Mouse (Mus musculus): ENCODE measurements around the gene Dhx16.

Dhx16 gene

DNA sequence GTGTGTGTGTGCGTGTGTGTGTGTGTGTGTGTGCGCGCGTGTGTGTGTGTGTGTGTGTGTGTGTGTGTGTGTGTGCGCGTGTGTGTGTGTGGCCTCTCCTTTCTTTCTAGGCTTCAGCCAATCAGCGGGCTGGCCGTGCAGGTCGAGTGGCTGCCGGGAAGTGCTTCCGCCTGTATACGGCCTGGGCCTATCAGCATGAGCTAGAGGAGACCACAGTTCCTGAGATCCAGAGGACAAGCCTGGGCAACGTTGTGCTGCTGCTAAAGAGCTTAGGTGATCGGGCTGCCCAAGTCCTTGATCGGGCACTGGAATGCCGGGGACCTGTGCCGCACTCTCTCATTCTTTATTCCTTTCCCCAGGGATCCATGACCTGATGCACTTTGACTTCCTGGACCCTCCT lies 8.1 kb downstream of the Dhx16 start:
- in situ Hi-C loops (cut with MboI) = no loop called here

DNA sequence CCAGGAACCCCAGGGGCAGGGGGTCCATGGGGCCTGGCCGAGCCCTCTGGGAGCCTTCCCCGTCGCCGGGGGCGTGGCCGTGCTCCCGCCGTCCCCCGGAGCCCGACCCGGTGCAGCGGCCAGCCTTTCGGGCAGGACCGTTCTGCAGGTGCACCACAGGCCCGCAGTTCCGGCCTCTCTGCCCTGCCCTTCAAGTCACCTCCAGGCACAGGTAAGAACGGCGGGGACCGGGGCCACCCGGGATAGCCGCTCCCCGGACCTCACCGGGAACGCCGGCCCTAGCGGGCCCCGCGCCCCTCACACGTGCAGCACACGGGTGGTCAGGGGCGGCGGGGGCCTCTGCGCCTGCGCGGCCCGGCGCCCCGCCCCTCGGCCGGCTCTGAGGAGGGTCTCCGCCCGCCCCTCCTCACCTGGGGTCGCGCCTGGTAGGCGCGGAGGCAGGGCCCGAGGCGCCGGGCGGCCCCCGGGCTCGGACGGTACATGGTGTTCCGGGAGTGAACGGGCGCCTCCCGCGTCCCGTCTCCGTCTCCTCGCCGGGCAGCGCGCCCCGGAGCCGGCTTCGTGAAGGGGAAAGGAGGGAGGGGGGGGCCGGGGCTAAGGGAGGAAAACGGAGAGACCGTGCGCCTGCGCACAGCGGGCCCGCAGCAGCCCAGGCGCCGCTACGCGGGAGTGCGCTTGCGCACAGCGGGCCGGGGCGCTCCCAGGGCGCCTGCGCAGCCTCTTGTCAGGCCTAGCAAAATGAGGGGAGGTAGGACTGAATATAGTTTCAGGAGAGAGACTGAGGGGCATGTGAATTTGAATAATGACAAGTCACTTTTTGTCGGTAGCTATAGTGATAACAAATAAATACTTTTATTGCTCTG lies 17.4 kb downstream of the Dhx16 start, which contains the start of gene 2310061I04Rik:
Gene 2310061I04Rik (minus strand): TSS at position 651 of the 863 bp plus-strand sequence.
- in situ Hi-C loops (cut with MboI) = no loop called here

DNA sequence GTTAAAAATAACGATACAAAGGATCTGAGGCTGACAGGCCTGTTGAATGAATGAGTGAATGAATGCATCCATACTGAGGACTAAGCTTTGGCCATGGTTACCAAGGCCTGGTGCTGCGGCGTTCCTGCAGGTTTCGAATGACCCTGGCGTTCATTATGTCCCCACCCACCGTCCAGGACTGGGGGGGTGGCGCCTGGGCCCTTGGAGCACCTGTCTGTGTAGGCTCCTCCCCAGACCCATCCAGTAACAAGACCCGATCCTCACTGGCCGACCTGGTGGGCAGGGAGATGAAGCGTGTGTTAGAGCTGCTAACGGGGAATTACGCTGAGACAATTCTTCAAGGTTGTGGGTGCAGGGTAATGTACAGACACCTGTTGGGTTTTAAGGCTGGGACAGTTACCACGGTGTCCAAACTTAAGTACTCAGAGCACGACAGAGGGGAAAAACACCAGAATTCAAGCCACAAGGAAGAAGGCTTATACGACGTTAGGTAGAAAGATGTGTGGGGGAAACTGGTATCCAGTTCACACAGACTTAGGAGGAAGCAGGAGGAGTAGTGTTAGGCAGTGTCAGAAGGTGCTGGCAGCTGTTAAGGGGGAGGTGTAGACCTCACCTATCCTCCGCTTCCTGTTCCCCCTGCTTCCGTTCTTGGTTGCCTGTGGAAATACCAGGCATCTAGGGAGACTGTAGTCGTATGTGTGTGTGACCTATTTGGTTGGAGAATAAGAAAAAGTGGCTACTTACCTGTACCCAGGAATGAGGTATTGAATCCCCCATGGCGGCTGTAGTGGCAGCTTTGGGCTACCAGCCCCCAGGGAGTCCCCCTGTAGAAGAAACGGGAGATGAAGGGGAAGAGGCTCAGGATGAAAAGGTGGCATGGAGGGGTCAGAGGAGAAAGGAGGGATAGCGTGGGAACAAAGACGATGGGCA lies 18.3 kb downstream of the Dhx16 start:
- in situ Hi-C loops (cut with MboI) = no loop called here

DNA sequence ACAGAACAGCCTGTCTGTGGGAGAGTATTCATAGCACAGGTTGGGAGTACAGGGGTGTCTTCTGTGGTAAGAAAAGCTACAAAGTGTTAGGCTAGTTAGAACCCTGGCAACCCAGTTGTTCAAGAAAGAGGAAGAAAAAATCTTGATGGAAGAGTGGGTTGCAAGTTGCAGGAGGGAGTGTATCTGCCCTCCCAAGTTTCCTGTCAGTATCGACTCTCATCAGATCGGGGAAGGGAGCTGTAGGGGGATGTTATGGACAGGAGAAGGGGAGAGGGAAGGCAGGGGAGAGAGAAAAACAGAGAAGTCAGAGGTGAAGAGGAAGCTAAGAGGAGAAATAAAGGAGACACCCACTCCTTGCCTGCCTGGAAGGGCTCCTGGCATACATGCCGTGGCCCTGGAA lies 21.0 kb downstream of the Dhx16 start:
- in situ Hi-C loops (cut with MboI) = no loop called here

DNA sequence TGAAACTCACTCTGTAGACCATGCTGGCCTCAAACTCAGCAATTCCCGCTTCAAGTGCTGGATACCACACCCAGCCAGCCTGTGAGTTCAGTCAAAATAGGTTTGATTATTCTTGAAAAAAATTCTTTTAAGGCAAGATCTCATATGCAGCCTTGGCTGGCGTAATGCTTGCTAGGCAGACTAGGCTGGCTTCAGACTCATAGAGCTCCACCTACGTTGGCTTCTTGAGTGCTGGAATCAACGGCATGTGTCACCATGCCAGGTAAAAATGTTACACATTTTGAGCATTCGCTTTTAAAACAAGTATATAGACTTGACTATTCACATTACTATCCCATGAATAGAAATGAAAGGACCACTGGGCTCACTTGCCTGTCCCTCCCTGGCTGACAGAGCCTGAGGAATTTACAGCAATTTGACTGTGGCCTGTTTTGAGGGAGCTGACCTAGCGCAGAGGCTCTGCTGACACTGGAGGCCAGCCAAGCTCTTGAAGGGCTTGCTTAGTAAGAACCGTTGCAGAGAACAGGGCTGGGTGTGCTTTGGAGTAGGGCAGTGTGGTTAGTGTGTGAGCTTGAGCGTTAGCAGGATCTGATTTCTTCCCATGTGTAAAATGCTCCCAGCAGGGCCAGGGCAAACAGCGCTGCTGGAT lies 23.8 kb downstream of the Dhx16 start:
- in situ Hi-C loops (cut with MboI) = no loop called here

DNA sequence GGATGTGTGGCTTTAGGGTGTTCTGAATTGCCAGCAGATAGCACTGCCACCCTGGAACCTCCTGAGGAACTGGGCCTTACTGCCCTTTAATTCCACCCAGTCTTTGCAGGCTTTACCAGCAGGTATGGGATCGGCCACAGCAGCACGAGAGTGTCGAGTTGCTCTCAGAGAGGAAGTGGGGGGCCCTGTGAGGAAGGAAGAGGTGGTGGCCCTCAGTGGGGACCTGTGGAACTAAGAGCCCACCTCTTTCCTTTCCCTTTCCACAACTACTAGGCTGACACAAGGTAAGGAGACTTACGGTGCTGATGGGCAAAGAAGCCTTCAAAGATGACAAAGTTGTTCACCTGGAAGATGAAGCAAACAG lies 24.4 kb downstream of the Dhx16 start:
- in situ Hi-C loops (cut with MboI) = no loop called here

DNA sequence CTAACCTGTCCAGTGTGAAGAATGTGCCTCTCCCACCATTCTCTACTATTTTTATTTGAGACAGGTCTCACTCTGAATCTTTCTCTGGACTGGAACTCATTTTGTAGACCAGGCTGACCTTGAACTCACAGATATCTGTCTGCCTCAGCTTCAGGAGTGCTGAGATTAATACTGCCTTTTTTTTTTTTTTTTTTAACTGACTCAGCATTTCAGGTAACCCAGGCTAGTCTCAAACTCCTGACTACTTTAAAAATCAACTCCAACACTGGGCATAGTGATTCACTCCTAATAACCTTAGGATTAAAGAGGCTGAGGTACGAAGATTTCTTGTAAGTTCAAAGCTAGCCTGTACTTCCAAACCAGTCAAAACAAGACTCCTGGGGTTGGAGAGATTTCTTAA lies 26.0 kb downstream of the Dhx16 start:
- in situ Hi-C loops (cut with MboI) = no loop called here

DNA sequence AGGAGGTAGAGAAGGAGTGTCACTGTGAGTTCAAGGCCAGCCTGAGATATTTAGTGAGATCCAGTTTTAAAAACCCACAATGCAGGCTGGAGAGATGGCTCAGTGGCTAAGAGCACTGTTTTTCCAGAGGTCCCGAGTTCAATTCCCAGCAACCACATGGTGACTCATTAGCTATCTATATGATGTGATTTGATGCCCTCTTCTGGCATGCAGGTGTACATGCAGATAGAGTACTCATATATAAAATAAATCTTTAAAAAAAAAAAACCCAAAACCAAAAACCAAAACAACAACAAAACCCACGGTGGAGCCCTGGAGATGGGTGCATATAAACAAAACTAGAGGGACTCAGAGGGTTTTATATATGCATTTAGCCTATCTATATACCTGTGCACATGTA lies 28.0 kb downstream of the Dhx16 start:
- in situ Hi-C loops (cut with MboI) = no loop called here

DNA sequence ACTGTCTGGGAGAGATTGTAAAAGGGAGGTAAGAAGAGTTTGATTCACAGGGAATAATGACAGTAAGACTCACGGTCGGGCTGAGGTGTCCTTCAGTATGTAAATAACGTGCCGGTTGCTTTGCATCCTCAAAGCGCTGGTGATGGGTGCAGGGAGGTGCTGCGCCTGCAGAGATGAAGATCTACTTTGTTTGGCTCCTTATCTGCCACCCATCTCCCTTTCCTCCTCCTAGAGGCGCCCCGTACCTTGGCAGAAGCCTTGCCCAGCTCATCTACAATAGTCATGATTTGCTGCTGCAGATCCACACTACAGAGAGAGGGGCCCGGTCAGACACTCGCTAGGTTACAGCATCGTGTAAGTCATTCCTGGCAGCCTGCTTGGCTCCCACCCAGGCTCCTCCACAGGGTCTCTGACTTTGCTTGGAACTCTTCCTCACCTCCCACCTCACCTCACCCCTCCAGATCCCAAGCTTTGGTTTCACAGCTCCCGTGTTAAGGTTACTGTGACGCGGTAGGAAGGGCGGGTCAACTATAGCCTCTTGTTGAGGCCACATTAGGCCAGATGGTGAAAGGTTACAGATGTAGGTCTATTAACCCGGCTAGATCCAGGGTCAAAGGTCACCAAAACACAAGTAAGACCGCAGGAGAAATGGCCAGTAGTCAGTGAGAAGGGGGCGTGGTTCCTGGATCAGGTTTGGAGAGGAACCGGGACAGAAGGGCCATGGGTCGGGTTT lies 29.7 kb downstream of the Dhx16 start:
- in situ Hi-C loops (cut with MboI) = no loop called here

DNA sequence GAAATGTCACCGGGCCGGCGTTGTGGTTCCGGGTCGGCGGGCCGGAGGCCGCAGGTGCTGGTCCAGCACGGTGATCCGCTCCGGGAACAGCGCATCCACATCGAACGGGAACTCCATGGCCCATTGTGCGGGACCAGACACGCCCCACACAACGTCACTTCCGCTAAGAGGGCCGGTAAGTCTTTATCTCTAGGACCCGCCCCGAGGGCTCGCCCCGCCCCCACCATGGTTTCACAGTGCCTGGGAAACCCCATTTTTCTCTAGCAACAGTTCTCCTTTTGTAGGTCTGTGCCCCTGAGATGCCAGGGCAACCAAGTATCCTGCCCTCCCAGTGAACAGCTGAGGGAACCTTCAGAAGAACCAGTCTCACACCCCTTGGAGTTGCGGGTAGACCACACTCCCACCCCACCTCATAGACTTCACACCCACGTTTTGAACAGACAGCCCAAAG lies 30.3 kb downstream of the Dhx16 start, which contains the start of gene Atat1:
Gene Atat1 (minus strand): TSS at position 157 of the 451 bp plus-strand sequence.
- in situ Hi-C loops (cut with MboI) = no loop called here

DNA sequence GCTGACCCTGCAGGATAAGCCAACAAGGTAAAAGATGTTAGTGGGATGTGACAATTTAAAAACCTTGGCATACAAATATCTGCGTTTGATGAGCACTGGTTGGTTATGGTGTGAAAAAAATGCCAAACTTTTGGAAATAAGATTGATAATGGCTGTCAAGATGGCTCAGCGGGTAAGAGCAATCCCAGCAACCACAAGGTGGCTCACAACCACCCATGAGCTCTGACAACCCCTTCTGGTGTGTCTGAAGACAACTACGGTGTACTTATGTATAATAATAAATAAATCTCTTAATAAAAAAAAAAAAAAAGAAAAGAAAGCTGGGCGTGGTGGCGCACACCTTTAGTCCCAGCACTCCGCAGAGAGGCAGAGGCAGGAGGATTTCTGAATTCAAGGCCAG lies 35.4 kb downstream of the Dhx16 start:
- in situ Hi-C loops (cut with MboI) = loop anchor here (5.0 kb wide), 1 partner anchor 78 kb away; the partner anchor contains the start of gene Tubb5

DNA sequence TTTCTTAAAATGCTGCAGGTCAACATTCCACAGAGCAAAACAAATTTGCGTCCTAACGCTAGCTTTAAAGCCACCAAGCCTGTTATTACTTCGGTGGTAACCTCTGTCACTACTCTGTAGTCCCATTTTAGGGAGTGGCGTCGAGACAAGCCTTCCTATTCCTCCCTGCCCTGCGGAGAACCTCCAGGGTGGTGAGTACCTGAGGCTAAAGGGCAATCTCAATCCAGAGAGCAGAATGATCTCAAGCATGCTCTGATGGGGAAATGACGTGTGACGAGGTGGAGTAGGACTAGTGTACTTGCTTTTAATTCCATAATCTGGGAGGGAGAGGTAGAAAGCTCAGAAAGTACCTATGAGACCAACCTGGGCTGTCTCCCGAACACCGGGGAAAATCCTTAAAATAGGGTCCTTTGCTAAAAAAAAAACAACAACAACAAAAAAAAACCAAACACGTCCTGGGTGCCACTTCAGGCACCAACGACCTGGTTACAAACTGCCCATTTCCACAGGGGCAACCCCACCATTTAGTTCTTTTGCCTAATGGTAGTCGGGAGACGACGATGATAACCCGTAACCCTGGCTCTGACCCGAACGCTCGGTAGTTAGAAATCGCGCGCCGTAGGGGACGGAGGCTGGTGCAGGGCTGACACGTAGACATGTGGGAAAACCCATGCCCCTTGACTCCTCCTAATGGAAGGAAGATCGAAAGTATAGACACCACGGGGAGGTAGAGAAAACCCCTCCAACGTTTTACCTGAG lies 36.1 kb downstream of the Dhx16 start:
- in situ Hi-C loops (cut with MboI) = loop anchor here (5.0 kb wide), 1 partner anchor 78 kb away; the partner anchor contains the start of gene Tubb5

DNA sequence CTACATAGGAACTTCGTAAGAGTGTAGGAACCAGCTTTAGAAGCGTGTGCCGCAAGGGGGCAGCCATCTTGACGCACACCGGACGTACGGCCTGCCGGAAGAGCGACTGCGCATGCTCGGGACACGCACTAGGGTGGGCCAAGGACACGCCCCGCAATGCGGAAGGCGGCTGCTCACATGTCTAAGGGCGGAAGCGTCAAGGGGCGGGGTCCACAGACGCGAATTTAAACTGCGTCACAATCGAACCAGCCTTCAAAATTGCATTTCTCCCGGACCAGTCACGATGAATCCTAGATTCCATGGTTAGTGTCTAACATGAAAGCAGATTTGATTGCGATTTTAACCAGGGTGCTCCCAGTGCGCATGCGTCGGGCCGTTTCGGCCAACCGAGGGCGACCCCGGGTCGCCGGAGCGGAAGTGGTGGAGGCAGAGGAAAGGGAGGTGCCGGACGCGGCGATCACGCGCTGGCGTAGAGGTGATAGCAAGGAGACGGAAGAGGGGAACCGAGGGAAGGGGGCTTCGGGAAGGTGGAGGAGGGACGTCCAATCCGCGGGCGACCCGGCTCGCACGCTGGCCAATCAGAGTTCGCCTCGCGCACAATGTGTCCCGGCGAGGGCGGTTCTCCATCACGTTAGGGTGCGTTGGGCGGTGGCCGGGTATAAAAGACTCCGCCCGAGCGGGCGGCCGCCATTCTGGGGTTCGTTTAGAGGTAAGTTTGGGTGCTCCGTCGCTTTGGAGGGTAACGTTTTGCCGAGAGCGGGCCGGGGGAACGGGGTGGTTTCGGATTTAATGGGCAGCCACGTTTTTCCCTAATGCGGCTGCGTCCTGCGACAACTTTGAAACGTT lies 36.9 kb downstream of the Dhx16 start, which contains the start of the genes Mrps18b and Ppp1r10:
Gene Mrps18b (minus strand): TSS at position 93 of the 846 bp plus-strand sequence.
Gene Ppp1r10 (plus strand): TSS at position 138 of the 846 bp plus-strand sequence.
- in situ Hi-C loops (cut with MboI) = loop anchor here (5.0 kb wide), 1 partner anchor 79 kb away; the partner anchor contains the start of gene Tubb5

DNA sequence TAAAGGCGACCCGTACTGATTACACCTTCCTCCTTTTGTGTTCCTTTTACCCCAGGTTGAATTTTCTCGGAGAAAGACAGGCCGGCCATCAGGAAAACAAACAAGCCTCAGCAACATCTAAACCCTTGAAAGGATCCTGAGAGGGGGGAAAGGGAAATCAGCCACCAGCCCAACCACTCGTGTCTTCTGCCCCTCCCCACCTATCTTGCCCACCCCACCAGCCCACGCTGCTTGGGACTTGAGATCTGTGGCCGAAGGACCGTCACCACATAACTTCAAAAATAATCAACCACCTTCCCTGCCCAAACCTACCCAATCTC lies 37.5 kb downstream of the Dhx16 start:
- in situ Hi-C loops (cut with MboI) = loop anchor here (5.0 kb wide), 1 partner anchor 80 kb away; the partner anchor contains the start of gene Tubb5

DNA sequence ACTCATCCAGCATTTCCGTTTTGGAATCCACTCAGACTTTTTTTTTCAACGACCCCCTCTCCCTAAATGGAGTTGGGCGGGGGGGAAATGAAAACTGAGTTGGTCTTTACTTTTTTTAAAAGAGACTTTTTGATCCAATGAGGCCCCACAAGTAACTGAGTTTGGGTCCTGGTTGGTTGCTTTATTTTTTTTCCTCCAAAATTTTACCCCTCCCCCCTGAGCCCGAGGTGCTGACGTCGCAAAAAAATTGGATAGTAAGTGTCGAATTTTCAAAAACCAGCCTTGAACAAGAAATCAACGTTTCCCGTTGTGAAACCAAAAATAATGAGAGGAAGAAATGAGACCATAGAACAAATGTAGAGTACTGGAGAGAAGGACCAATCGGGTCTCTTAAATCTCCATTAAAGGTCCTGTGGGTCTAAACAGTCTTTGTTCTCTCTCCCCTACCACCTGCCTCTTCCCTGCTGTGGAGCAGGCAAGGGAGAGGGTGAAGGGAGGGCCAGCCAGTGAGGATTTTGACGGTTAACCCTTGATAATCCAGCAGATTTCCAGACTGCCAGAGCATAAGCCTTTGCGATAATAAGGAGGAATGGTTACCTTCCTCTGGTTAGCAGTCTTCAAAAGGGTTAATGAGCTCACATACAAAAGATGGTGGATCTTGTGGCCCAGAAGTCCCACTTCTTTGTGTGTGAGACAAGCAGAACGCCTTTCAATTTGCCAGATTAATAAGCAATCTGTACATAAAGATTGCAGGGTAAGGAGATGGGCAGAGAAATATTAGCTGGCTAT lies 38.0 kb downstream of the Dhx16 start:
- in situ Hi-C loops (cut with MboI) = loop anchor here (5.0 kb wide), 1 partner anchor 80 kb away; the partner anchor contains the start of gene Tubb5

DNA sequence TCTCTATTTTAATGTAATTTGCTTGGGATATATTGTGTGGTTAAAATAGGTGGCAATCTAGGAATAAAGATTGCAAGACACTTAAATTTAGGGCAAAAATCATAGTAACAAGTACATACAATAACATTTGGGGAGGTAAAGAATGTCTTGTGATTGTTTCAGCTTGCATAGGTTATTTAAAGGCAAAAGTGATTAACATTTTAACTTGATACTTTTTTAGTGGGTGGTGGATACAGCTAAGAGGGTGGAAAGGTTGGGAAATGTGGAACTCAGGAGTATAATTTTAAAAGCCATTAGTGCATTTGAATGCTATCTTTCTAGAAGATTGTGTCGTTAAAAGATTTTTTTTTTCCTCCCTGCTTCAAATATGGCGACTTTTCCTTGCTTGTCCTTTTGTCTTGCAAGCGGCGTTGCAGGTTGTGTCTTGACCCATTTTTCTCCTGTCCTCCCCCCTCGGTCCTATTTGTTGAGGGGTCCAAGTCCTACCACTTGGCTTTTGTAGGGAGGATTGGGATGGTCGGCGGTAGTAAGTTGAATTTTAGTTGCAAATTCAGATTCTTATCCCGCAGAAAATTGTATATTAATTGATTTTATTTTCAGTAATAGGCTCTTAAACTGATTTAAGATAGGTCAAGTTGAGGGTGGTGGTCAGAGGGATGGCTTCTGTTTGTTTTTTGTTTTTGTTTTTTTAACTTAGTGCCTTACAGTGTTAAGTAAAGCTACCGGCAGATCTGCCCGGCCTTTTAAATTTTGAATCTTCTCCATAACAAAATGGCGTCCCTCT lies 38.8 kb downstream of the Dhx16 start:
- in situ Hi-C loops (cut with MboI) = loop anchor here (5.0 kb wide), 1 partner anchor 81 kb away; the partner anchor contains the start of gene Tubb5

DNA sequence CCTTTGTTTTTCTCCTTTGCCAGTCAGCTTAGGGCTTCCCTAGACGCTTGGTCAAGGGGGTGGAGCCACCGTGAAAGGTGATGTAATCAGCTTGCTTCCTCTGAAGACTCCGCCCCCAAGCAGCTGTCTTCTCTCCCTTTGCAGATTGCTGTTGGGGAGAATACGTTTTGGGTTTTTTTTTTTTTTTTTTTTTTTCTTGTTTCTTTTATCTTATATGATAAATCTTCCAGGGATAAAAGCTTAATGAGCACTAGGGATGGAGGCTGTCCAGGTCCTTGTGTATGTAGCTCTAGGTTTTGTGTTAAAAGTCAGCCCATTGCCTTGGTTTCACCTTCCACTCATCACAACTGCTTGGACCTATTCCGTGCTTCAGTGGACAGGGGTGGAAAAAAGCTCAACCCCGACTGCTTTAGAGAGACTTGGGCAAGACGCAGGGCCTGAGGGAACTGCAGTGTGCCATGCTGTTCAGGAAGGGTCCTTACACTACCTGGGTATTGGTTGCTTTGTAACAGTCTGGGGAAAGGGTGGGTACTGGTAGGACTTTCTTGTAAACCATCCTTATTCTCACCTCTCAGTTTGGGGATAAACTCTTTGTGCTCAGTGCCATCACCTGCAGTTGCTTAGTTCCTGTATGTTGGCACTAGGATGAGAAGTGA lies 39.6 kb downstream of the Dhx16 start:
- in situ Hi-C loops (cut with MboI) = loop anchor here (5.0 kb wide), 1 partner anchor 82 kb away; the partner anchor contains the start of gene Tubb5
